ENCODE assay signal across 32 mouse cellular contexts in the genomic region with DNA sequence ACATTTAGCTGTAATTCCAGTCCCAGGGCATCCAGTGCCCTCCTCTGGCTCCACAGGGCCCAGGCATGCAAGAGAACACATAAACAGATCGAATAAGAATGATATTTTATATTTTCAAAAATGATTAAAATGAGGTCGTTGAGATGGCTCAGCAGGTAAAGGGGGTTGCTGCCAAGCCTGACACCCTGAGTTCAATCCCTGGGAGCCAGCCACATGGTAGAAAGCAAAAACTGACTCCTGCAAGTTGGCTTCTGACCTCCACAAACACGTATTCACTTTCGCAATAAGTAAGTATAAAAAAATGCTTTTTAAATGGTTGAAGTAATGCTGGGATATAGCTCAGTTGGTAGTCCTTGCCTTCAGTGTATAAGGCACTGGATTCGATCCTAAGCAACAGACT. TPM values are rescaled to one million over a fixed set of nuclear protein-coding genes. Genes with fewer than 3 reads are reported as not detected.
DNase-seq lines count a peak whose midpoint lies in the region; ATAC-seq and TF ChIP-seq lines count a peak whose summit lies in the region.
"Had no signal": no experiment of that assay in that cellular context is flagged by ENCODE, and none has a peak within 500 bp of the region (broad histone marks: within the 10 kb centered on the region; RNA-seq: fewer than 3 reads in every experiment).

No protein-coding gene starts in this region.

- WGBS in liver, embryonic 15.5 days (ENCODE audit: insufficient replicate concordance) = 70% methylated on average over 5 of the region's 5 CpGs
- 82% methylated on average over 5 of the region's 5 CpGs for WGBS in liver, embryonic 11.5 days
- 67% methylated on average over 5 of the region's 5 CpGs for WGBS in bone marrow, adult 2 months

- TF ChIP-seq CTCF in bone marrow, adult 2 months (IDR thresholded peaks at IDR 0.05; ENCODE audit: control insufficient read depth, insufficient read depth, low read length) = no peak

- no peaks in the 10 kb centered on the region for H3K36me3 ChIP-seq in liver, embryonic 15.5 days (replicated peaks)
- no peaks in the 10 kb centered on the region for H3K36me3 ChIP-seq in liver, embryonic 11.5 days (ENCODE audit: control insufficient read depth, insufficient read depth, low read length)
- H3K36me3 ChIP-seq: embryonic facial prominence, embryonic 13.5 days; embryonic facial prominence, embryonic 15.5 days; forebrain, embryonic 10.5 days; forebrain, embryonic 12.5 days; G1E had no signal

- no peaks in the 10 kb centered on the region for H3K9me3 ChIP-seq in liver, embryonic 15.5 days (replicated peaks)
- H3K9me3 ChIP-seq in liver, embryonic 11.5 days (ENCODE audit: control insufficient read depth, low read length) = no peaks in the 10 kb centered on the region
- H3K9me3 ChIP-seq: embryonic facial prominence, embryonic 13.5 days; embryonic facial prominence, embryonic 15.5 days; forebrain, embryonic 10.5 days; forebrain, embryonic 12.5 days; G1E had no signal

- H3K9ac ChIP-seq in liver, embryonic 15.5 days = no peak overlapping the region
- no peak overlapping the region for H3K9ac ChIP-seq in liver, embryonic 11.5 days (ENCODE audit: low read depth, low read length)
- H3K9ac ChIP-seq: embryonic facial prominence, embryonic 13.5 days; embryonic facial prominence, embryonic 15.5 days; forebrain, embryonic 12.5 days had no signal

- H3K4me3 ChIP-seq in liver, embryonic 15.5 days (replicated peaks) = no peak overlapping the region
- no peak overlapping the region for H3K4me3 ChIP-seq in liver, embryonic 11.5 days (ENCODE audit: low read depth, low read length)
- no peak overlapping the region for H3K4me3 ChIP-seq in bone marrow, adult 2 months (replicated peaks; ENCODE audit: control insufficient read depth, low read depth, low read length)
- H3K4me3 ChIP-seq: embryonic facial prominence, embryonic 13.5 days; embryonic facial prominence, embryonic 15.5 days; erythroblast, embryonic 14.5 days; forebrain, embryonic 10.5 days; forebrain, embryonic 12.5 days had no signal

- no peak for TF ChIP-seq POLR2A in bone marrow, adult 2 months (IDR thresholded peaks at IDR 0.05; ENCODE audit: borderline replicate concordance, control insufficient read depth, low read depth, low read length)

- 0 out of 2 replicates have a peak overlapping the region, but pooled peaks have one; percentile 7 for H3K27ac ChIP-seq in liver, embryonic 15.5 days (replicated peaks)
- H3K27ac ChIP-seq in liver, embryonic 11.5 days (ENCODE audit: low read depth, low read length) = no peak overlapping the region
- H3K27ac ChIP-seq in bone marrow, adult 2 months (ENCODE audit: control insufficient read depth, insufficient read depth, low read depth, low read length, poor library complexity) = peak overlapping the region; percentile 50
- H3K27ac ChIP-seq: embryonic facial prominence, embryonic 13.5 days; embryonic facial prominence, embryonic 15.5 days; forebrain, embryonic 10.5 days; forebrain, embryonic 12.5 days had no signal

- H3K27me3 ChIP-seq in liver, embryonic 15.5 days = no peaks in the 10 kb centered on the region
- H3K27me3 ChIP-seq in liver, embryonic 11.5 days (replicated peaks; ENCODE audit: control insufficient read depth, insufficient read depth, low read length) = no peaks in the 10 kb centered on the region
- H3K27me3 ChIP-seq: embryonic facial prominence, embryonic 13.5 days; embryonic facial prominence, embryonic 15.5 days; forebrain, embryonic 12.5 days had no signal

- no peak overlapping the region for H3K4me2 ChIP-seq in liver, embryonic 15.5 days
- no peak overlapping the region for H3K4me2 ChIP-seq in liver, embryonic 11.5 days
- H3K4me2 ChIP-seq: embryonic facial prominence, embryonic 13.5 days; embryonic facial prominence, embryonic 15.5 days; forebrain, embryonic 12.5 days had no signal

- ATAC-seq in liver, embryonic 15.5 days (ENCODE audit: insufficient read depth) = no peak
- no peak for ATAC-seq in liver, embryonic 11.5 days (replicated peaks; ENCODE audit: low FRiP score)
- ATAC-seq: activated CD4-positive, CD25-positive, alpha-beta regulatory T cell, adult 4 months; CD4-positive, CD25-positive, alpha-beta regulatory T cell, adult 4 months; forebrain, embryonic 14.5 days; forebrain, embryonic 16.5 days; Patski had no signal

- DNase-seq in heart, adult 11 months = peak; percentile 60
- DNase-seq in heart, adult 8-10 months (ENCODE audit: low spot score) = no peak
- no peak for DNase-seq in liver, embryonic 11.5 days (ENCODE audit: low spot score)
- no peak for DNase-seq in left cerebral cortex, adult 8-10 months (ENCODE audit: low spot score in 2 of 2)
- DNase-seq: adrenal gland, adult 8-10 months; adrenal gland, postnatal 14 days; adrenal gland, postnatal 36 days; B cell, adult 2 months; cerebellum, adult 11 months; cerebellum, adult 18-20 months; cerebellum, adult 8-10 months; cerebellum, adult 9-11 months; cerebellum, postnatal 14 days; cerebellum, postnatal 36 days; embryo, embryonic 11 days had no signal

- no peaks in the 10 kb centered on the region for H3K4me1 ChIP-seq in liver, embryonic 15.5 days (replicated peaks)
- no peaks in the 10 kb centered on the region for H3K4me1 ChIP-seq in liver, embryonic 11.5 days (replicated peaks; ENCODE audit: control insufficient read depth, insufficient read depth, low read length)
- H3K4me1 ChIP-seq in bone marrow, adult 2 months (ENCODE audit: control insufficient read depth, insufficient read depth, low read length) = peaks cover 1% of the 10 kb centered on the region; the same call in 1 of the 2 replicates
- H3K4me1 ChIP-seq: embryonic facial prominence, embryonic 13.5 days; embryonic facial prominence, embryonic 15.5 days; forebrain, embryonic 10.5 days; forebrain, embryonic 12.5 days had no signal

RNA-seq across cellular contexts. Expression of gene Elovl3, which starts 20.9 kb away (rescaled TPM):
- under 1 TPM in 1 of 4 experiments, not detected in 3; 0.19 TPM for total RNA-seq in heart, adult 8-10 months (2022)
- 0.13 TPM in 1 of 2 replicates, not detected in the other for polyA plus RNA-seq in liver, embryonic 15.5 days (2015; fragmentation: Nextera tagmentation; extraction: Ambion mirVana)
- polyA plus RNA-seq in liver, embryonic 11.5 days (2014; fragmentation: Nextera tagmentation; extraction: Ambion mirVana) = not detected in 2 replicates
- not detected in 2 replicates for polyA plus RNA-seq in bone marrow, adult 2 months (2011; ENCODE audit: insufficient read depth, insufficient read length, low replicate concordance, missing spikeins)
- total RNA-seq in left cerebral cortex, adult 8-10 months (2022) = not detected
- total RNA-seq: CH12.LX; common myeloid progenitor, adult 5-6 weeks; G1E had no signal
- polyA plus RNA-seq: activated CD4-positive, CD25-positive, alpha-beta regulatory T cell, adult 4 months; brain, embryonic 14.5 days; CD4-positive, CD25-positive, alpha-beta regulatory T cell, adult 4 months; erythroblast, embryonic 14.5 days; forebrain, embryonic 12.5 days; forebrain, embryonic 14.5 days; forebrain, embryonic 16.5 days; G1E; Patski had no signal

RNA-seq across cellular contexts. Expression of gene Nolc1, which starts 35.1 kb away (rescaled TPM):
- total RNA-seq in heart, adult 8-10 months (2022) = 10 to 100 TPM; 18.4 to 19.6 (median 18.7) TPM
- 47.3 and 48.8 TPM in 2 replicates for polyA plus RNA-seq in liver, embryonic 15.5 days (2015; fragmentation: Nextera tagmentation; extraction: Ambion mirVana)
- 211 TPM in 2 replicates for polyA plus RNA-seq in liver, embryonic 11.5 days (2014; fragmentation: Nextera tagmentation; extraction: Ambion mirVana)
- polyA plus RNA-seq in bone marrow, adult 2 months (2011; ENCODE audit: insufficient read depth, insufficient read length, low replicate concordance, missing spikeins) = 36.1 and 52.2 TPM in 2 replicates
- total RNA-seq in left cerebral cortex, adult 8-10 months (2022) = 10 to 100 TPM; 41.8 to 48.2 (median 46.0) TPM

RNA-seq across cellular contexts. Expression of gene Pitx3, which starts 37.3 kb away (rescaled TPM):
- 1 to 10 TPM in 2 of 4 experiments, under 1 TPM in 2; 0.34 to 1.7 (median 1.1) TPM for total RNA-seq in heart, adult 8-10 months (2022)
- polyA plus RNA-seq in liver, embryonic 15.5 days (2015; fragmentation: Nextera tagmentation; extraction: Ambion mirVana) = 0.28 and 0.30 TPM in 2 replicates
- polyA plus RNA-seq in liver, embryonic 11.5 days (2014; fragmentation: Nextera tagmentation; extraction: Ambion mirVana) = 0.47 and 0.55 TPM in 2 replicates
- not detected in 2 replicates for polyA plus RNA-seq in bone marrow, adult 2 months (2011; ENCODE audit: insufficient read depth, insufficient read length, low replicate concordance, missing spikeins)
- total RNA-seq in left cerebral cortex, adult 8-10 months (2022) = not detected
- total RNA-seq: adrenal gland, adult 18-20 months; adrenal gland, postnatal 14 days; CH12.LX; common myeloid progenitor, adult 5-6 weeks; G1E had no signal
- polyA plus RNA-seq: activated CD4-positive, CD25-positive, alpha-beta regulatory T cell, adult 4 months; CD4-positive, CD25-positive, alpha-beta regulatory T cell, adult 4 months; erythroblast, embryonic 14.5 days; forebrain, embryonic 14.5 days; forebrain, embryonic 16.5 days; G1E; Patski had no signal

RNA-seq across cellular contexts. Expression of gene Gbf1, which starts 41.5 kb away (rescaled TPM):
- 10 to 100 TPM; 37.7 to 45.6 (median 41.9) TPM for total RNA-seq in heart, adult 8-10 months (2022)
- 18.3 and 20.8 TPM in 2 replicates for polyA plus RNA-seq in liver, embryonic 15.5 days (2015; fragmentation: Nextera tagmentation; extraction: Ambion mirVana)
- polyA plus RNA-seq in liver, embryonic 11.5 days (2014; fragmentation: Nextera tagmentation; extraction: Ambion mirVana) = 30.8 and 31.1 TPM in 2 replicates
- 20.5 and 44.3 TPM in 2 replicates for polyA plus RNA-seq in bone marrow, adult 2 months (2011; ENCODE audit: insufficient read depth, insufficient read length, low replicate concordance, missing spikeins)
- 10 to 100 TPM; 76.4 to 97.5 (median 78.8) TPM for total RNA-seq in left cerebral cortex, adult 8-10 months (2022)
